Mouse (Mus musculus): ENCODE measurements around the gene Ppm1n. TPM values are rescaled to one million over a fixed set of nuclear protein-coding genes. Genes with fewer than 3 reads are reported as not detected.

Ppm1n gene
- total and polyA plus RNA-seq, 3 experiments: not detected

GRCm38 (mm10) chr7:19243858-19244257 is 36.0 kb downstream of the Ppm1n start:
- Histone ChIP-seq H3K4me1 (ENCODE audit: control insufficient read depth in 1 of 2, insufficient read depth in 2 of 2, low read length in 2 of 2) (peaks cover 4 to 24% of the 10 kb centered on the region in 2 experiments; a peak in 3 of 4 replicates), H3K27ac (ENCODE audit: control insufficient read depth, low read depth, low read length) (no peak overlapping the region), H3K9me3 (replicated peaks; ENCODE audit: insufficient read depth, low read length) (no peaks in the 10 kb centered on the region), H3K4me3 (ENCODE audit: control insufficient read depth in 1 of 2, insufficient read depth in 1 of 2, low read depth in 2 of 2, low read length in 2 of 2) (no peak overlapping the region), H3K9ac (ENCODE audit: control insufficient read depth, low read depth, low read length, poor library complexity, severe bottlenecking) (no peak overlapping the region), H3K27me3 (ENCODE audit: control insufficient read depth in 1 of 2, insufficient read depth in 2 of 2, low read length in 2 of 2) (no peaks in the 10 kb centered on the region), H3K79me2 (ENCODE audit: control insufficient read depth, insufficient read depth, low read length, poor library complexity) (peaks cover 8% of the 10 kb centered on the region), H3K36me3 (ENCODE audit: control insufficient read depth in 1 of 2, insufficient read depth in 2 of 2, low read length in 2 of 2) (peaks cover 4 to 19% of the 10 kb centered on the region in 2 experiments; a peak in 3 of 4 replicates)
- no peak for TF ChIP-seq POLR2AphosphoS5 (IDR thresholded peaks at IDR 0.05; ENCODE audit: borderline replicate concordance, low read depth, low read length)
- no peak for DNase-seq (ENCODE audit: low read depth, low spot score)

DNA sequence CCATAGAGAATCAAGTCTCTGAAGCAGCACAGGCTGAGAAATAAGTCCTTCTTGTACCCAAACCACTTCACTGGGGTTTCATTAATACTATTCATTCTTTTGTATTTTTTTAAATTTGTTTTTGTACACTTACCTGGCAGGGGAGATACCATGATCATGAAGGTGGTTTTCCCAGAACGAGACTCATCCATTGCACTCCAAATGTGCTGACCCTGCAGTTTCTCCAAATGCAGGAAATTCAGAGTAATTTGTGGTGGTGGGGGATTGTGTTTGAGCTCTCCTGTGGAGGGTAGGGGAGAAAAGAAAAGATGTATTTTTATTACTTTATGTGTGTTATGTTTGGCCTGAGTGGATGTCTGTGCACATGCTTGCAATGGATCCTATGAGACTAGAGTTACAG is 37.9 kb downstream of the Ppm1n start:
- no peaks in the 10 kb centered on the region for H3K27me3 ChIP-seq (ENCODE audit: control insufficient read depth in 1 of 2, insufficient read depth in 2 of 2, low read length in 2 of 2)
- TF ChIP-seq MAX (IDR thresholded peaks at IDR 0.05; ENCODE audit: low read length) (no peak), MYB (IDR thresholded peaks at IDR 0.05; ENCODE audit: low read depth, low read length) (no peak), GATA1 (IDR thresholded peaks at IDR 0.05; ENCODE audit: low read depth, low read length) (no peak), MAFK (IDR thresholded peaks at IDR 0.05; ENCODE audit: borderline replicate concordance, low read depth, low read length) (no peak; the same call in 1 of the 2 replicates), JUND (IDR thresholded peaks at IDR 0.05; ENCODE audit: low read depth, low read length) (no peak), MEF2A (IDR thresholded peaks at IDR 0.05; ENCODE audit: extremely low read depth, insufficient replicate concordance, low read depth, low read length, poor library complexity, severe bottlenecking) (no peak), ZNF384 (IDR thresholded peaks at IDR 0.05; ENCODE audit: low read depth, low read length) (no peak), NRF1 (IDR thresholded peaks at IDR 0.05; ENCODE audit: insufficient read depth, low read depth, low read length, poor library complexity, severe bottlenecking) (no peak), UBTF (IDR thresholded peaks at IDR 0.05; ENCODE audit: borderline replicate concordance, insufficient read depth, low read depth, low read length) (no peak), RCOR1 (IDR thresholded peaks at IDR 0.05; ENCODE audit: low read depth, low read length) (no peak), SIN3A (IDR thresholded peaks at IDR 0.05; ENCODE audit: low read length) (no peak), TCF12 (IDR thresholded peaks at IDR 0.05; ENCODE audit: low read depth, low read length) (no peak)
- H3K27ac ChIP-seq (ENCODE audit: control insufficient read depth, low read depth, low read length): no peak overlapping the region
- no peaks in the 10 kb centered on the region for H3K9me3 ChIP-seq (replicated peaks; ENCODE audit: insufficient read depth, low read length)
- H3K4me1 ChIP-seq (ENCODE audit: control insufficient read depth in 1 of 2, insufficient read depth in 2 of 2, low read length in 2 of 2): peaks cover 4 to 18% of the 10 kb centered on the region in 2 experiments; a peak in 3 of 4 replicates
- peaks cover 4 to 16% of the 10 kb centered on the region in 2 experiments; a peak in 3 of 4 replicates for H3K36me3 ChIP-seq (ENCODE audit: control insufficient read depth in 1 of 2, insufficient read depth in 2 of 2, low read length in 2 of 2)
- peaks cover 8% of the 10 kb centered on the region for H3K79me2 ChIP-seq (ENCODE audit: control insufficient read depth, insufficient read depth, low read length, poor library complexity)
- DNase-seq (ENCODE audit: low read depth, low spot score): no peak
- H3K9ac ChIP-seq (ENCODE audit: control insufficient read depth, low read depth, low read length, poor library complexity, severe bottlenecking): no peak overlapping the region
- H3K4me3 ChIP-seq (ENCODE audit: control insufficient read depth in 1 of 2, insufficient read depth in 1 of 2, low read depth in 2 of 2, low read length in 2 of 2): no peak overlapping the region

DNA sequence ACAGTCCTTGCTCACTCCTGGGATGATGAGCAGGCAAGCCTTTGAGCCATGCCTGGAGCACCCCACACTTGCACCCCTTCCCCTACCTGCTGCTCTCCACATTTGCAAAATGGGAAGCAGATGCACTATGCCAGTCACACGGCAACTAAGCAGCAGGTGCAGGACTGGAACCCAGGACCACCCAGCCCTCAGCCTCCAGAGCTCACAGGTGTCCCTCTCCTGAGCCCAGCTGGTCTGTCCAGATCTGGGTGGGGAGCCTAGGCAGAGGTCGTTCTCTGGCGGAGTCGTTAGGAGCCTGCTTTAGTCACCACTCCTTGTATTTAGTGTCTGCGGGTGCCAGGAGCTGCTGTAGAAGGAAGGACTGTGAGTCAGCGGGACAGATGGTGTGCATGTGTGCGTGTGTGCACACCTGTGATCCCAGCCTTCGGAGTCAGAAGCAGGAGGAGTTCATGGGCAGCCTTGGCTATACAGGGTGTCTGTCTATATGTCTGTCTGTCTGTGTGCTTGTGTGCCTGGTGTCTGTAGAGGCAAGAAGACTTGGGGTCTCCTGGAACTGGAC is 38.9 kb downstream of the Ppm1n start:
- peaks cover 13% of the 10 kb centered on the region for H3K79me2 ChIP-seq (ENCODE audit: control insufficient read depth, insufficient read depth, low read length, poor library complexity)
- peaks cover 4 to 8% of the 10 kb centered on the region in 2 experiments; a peak in 1 of 4 replicates for H3K4me1 ChIP-seq (ENCODE audit: control insufficient read depth in 1 of 2, insufficient read depth in 2 of 2, low read length in 2 of 2)
- H3K4me3 ChIP-seq (ENCODE audit: control insufficient read depth in 1 of 2, insufficient read depth in 1 of 2, low read depth in 2 of 2, low read length in 2 of 2): no peak overlapping the region
- peaks cover 4 to 6% of the 10 kb centered on the region in 2 experiments; a peak in 3 of 4 replicates for H3K36me3 ChIP-seq (ENCODE audit: control insufficient read depth in 1 of 2, insufficient read depth in 2 of 2, low read length in 2 of 2)
- no peak overlapping the region for H3K9ac ChIP-seq (ENCODE audit: control insufficient read depth, low read depth, low read length, poor library complexity, severe bottlenecking)
- no peak overlapping the region for H3K27ac ChIP-seq (ENCODE audit: control insufficient read depth, low read depth, low read length)
- no peak for DNase-seq (ENCODE audit: low read depth, low spot score)
- H3K9me3 ChIP-seq (replicated peaks; ENCODE audit: insufficient read depth, low read length): no peaks in the 10 kb centered on the region
- no peak for TF ChIP-seq USF2 (IDR thresholded peaks at IDR 0.05; ENCODE audit: borderline replicate concordance in 1 of 2, insufficient read depth in 1 of 2, low read depth in 1 of 2, low read length in 2 of 2)
- TF ChIP-seq CHD1 (IDR thresholded peaks at IDR 0.05; ENCODE audit: low read depth, low read length): no peak
- no peak for TF ChIP-seq GABPA (IDR thresholded peaks at IDR 0.05; ENCODE audit: low read depth, low read length)
- TF ChIP-seq ZNF384 (IDR thresholded peaks at IDR 0.05; ENCODE audit: low read depth, low read length): no peak
- no peak for TF ChIP-seq POLR2AphosphoS2 (IDR thresholded peaks at IDR 0.05; ENCODE audit: low read length)
- TF ChIP-seq EP300 (IDR thresholded peaks at IDR 0.05; ENCODE audit: low read depth in 1 of 2, low read length in 2 of 2): no peak
- TF ChIP-seq MAX (IDR thresholded peaks at IDR 0.05; ENCODE audit: low read length): no peak
- no peak for TF ChIP-seq NRF1 (IDR thresholded peaks at IDR 0.05; ENCODE audit: insufficient read depth, low read depth, low read length, poor library complexity, severe bottlenecking)
- no peak for TF ChIP-seq RCOR1 (IDR thresholded peaks at IDR 0.05; ENCODE audit: low read depth, low read length)
- no peak for TF ChIP-seq SIN3A (IDR thresholded peaks at IDR 0.05; ENCODE audit: low read length)
- TF ChIP-seq MAZ (IDR thresholded peaks at IDR 0.05; ENCODE audit: low read depth, low read length): no peak
- H3K27me3 ChIP-seq (ENCODE audit: control insufficient read depth in 1 of 2, insufficient read depth in 2 of 2, low read length in 2 of 2): no peaks in the 10 kb centered on the region

Data from MEL (cell line).